In genomic region chr1:162858748-162859130, GRCm38 (mm10) we compare ENCODE assay signal across 9 mouse cellular contexts. TPM values are rescaled to one million over a fixed set of nuclear protein-coding genes. Genes with fewer than 3 reads are reported as not detected.
DNase-seq lines count a peak whose midpoint lies in the region; ATAC-seq and TF ChIP-seq lines count a peak whose summit lies in the region.
"Had no signal": no experiment of that assay in that cellular context is flagged by ENCODE, and none has a peak within 500 bp of the region (broad histone marks: within the 10 kb centered on the region; RNA-seq: fewer than 3 reads in every experiment).

No protein-coding gene starts in this region.

- 55% methylated on average over 12 of the region's 12 CpGs for WGBS in embryonic facial prominence, embryonic 12.5 days
- whole genome bisulfite sequencing in stomach, embryonic 16.5 days = 70% methylated on average over 12 of the region's 12 CpGs

- no peaks in the 10 kb centered on the region for H3K9me3 ChIP-seq in embryonic facial prominence, embryonic 12.5 days
- no peaks in the 10 kb centered on the region for H3K9me3 ChIP-seq in stomach, embryonic 16.5 days (replicated peaks; ENCODE audit: control insufficient read depth, low read length)

- DNase-seq in left cerebral cortex, adult 2 months (ENCODE audit: extremely low spot score in 1 of 2, low spot score in 2 of 2) = no peak
- DNase-seq in left cerebral cortex, adult 11 months (ENCODE audit: low spot score) = no peak
- peak; percentile 25 to 33 for DNase-seq in heart, postnatal 36 days
- peak; percentile 16 to 48 for DNase-seq in kidney, postnatal 4 days
- DNase-seq in right cerebral cortex, postnatal 25 days = no peak

- intact Hi-C loops in left cerebral cortex, adult 2 months (cut with DNase I) = no loop called here
- intact Hi-C loops in heart, postnatal 36 days (cut with DNase I) = no loop called here

- peak overlapping the region; percentile 47; the same call in 1 of the 2 replicates for H3K27ac ChIP-seq in left cerebral cortex, adult 2 months
- H3K27ac ChIP-seq in embryonic facial prominence, embryonic 12.5 days = peak overlapping the region; percentile 78
- peak overlapping the region; percentile 66 for H3K27ac ChIP-seq in stomach, embryonic 16.5 days (ENCODE audit: low read length)

- TF ChIP-seq CTCF in left cerebral cortex, adult 2 months (IDR thresholded peaks at IDR 0.05) = no peak

- no peaks in the 10 kb centered on the region for H3K27me3 ChIP-seq in embryonic facial prominence, embryonic 12.5 days
- no peaks in the 10 kb centered on the region for H3K27me3 ChIP-seq in stomach, embryonic 16.5 days (ENCODE audit: control insufficient read depth, insufficient read depth, low read length)

- no peaks in the 10 kb centered on the region for H3K36me3 ChIP-seq in embryonic facial prominence, embryonic 12.5 days
- H3K36me3 ChIP-seq in stomach, embryonic 16.5 days (ENCODE audit: control insufficient read depth, insufficient read depth, low read length) = no peaks in the 10 kb centered on the region

- no peak overlapping the region for H3K9ac ChIP-seq in embryonic facial prominence, embryonic 12.5 days
- peak overlapping the region; percentile 38 for H3K9ac ChIP-seq in stomach, embryonic 16.5 days (ENCODE audit: low read length)

- H3K4me1 ChIP-seq in embryonic facial prominence, embryonic 12.5 days = peaks cover 26% of the 10 kb centered on the region
- peaks cover 7% of the 10 kb centered on the region; the same call in 1 of the 2 replicates for H3K4me1 ChIP-seq in stomach, embryonic 16.5 days (ENCODE audit: control insufficient read depth, insufficient read depth, low read length)

- H3K4me3 ChIP-seq in left cerebral cortex, adult 2 months = peak overlapping the region; percentile 35
- H3K4me3 ChIP-seq in embryonic facial prominence, embryonic 12.5 days = no peak overlapping the region
- 0 out of 2 replicates have a peak overlapping the region, but pooled peaks have one; percentile 23 for H3K4me3 ChIP-seq in stomach, embryonic 16.5 days (replicated peaks; ENCODE audit: low read length)

- ATAC-seq in embryonic facial prominence, embryonic 12.5 days (ENCODE audit: insufficient number of reproducible peaks, insufficient read depth, low FRiP score, low TSS enrichment) = no peak
- ATAC-seq in stomach, embryonic 16.5 days (ENCODE audit: insufficient read depth, low FRiP score) = no peak
- ATAC-seq in inflammation-experienced regulatory T-cells, adult 6 months = no peak

- peak overlapping the region; percentile 27; the same call in 1 of the 2 replicates for H3K4me2 ChIP-seq in embryonic facial prominence, embryonic 12.5 days (replicated peaks)
- H3K4me2 ChIP-seq in stomach, embryonic 16.5 days (ENCODE audit: low read depth, low read length) = peak overlapping the region; percentile 40; the same call in 1 of the 2 replicates

RNA-seq across cellular contexts. Expression of gene Fmo1, which starts 7.7 kb away (rescaled TPM):
- total RNA-seq in left cerebral cortex, adult 2 months (2021) = 10 to 100 TPM; 12.0 to 12.3 TPM
- polyA plus RNA-seq in embryonic facial prominence, embryonic 12.5 days (2016; fragmentation: Nextera tagmentation; extraction: Ambion mirVana) = 14.8 and 15.3 TPM in 2 replicates
- total RNA-seq in heart, postnatal 36 days (2021) = 10 to 100 TPM; 36.2 to 53.0 TPM
- polyA plus RNA-seq in stomach, embryonic 16.5 days (2015; fragmentation: Nextera tagmentation; extraction: Ambion mirVana) = 23.2 and 29.0 TPM in 2 replicates
- polyA plus RNA-seq in inflammation-experienced regulatory T-cells, adult 6 months (2017; shearing (Covaris generic)) = 1 to 10 TPM in 1 of 3 experiments, under 1 TPM in 1, not detected in 1; 0.32 to 6.2 TPM

RNA-seq across cellular contexts. Expression of gene Fmo2, which starts 39.8 kb away (rescaled TPM):
- 1 to 10 TPM; 2.3 to 2.6 TPM for total RNA-seq in left cerebral cortex, adult 2 months (2021)
- polyA plus RNA-seq in embryonic facial prominence, embryonic 12.5 days (2016; fragmentation: Nextera tagmentation; extraction: Ambion mirVana) = 0.22 and 0.59 TPM in 2 replicates
- total RNA-seq in heart, postnatal 36 days (2021) = 10 to 100 TPM; 40.6 to 56.9 TPM
- 8.2 and 8.5 TPM in 2 replicates for polyA plus RNA-seq in stomach, embryonic 16.5 days (2015; fragmentation: Nextera tagmentation; extraction: Ambion mirVana)
- polyA plus RNA-seq in inflammation-experienced regulatory T-cells, adult 6 months (2017; shearing (Covaris generic)) = not detected
- total RNA-seq: hematopoietic stem cell, adult 5-6 weeks had no signal

RNA-seq across cellular contexts. Expression of gene Fmo4, which starts 45.0 kb away (rescaled TPM):
- not detected for total RNA-seq in left cerebral cortex, adult 2 months (2021)
- 0.19 and 0.36 TPM in 2 replicates for polyA plus RNA-seq in embryonic facial prominence, embryonic 12.5 days (2016; fragmentation: Nextera tagmentation; extraction: Ambion mirVana)
- total RNA-seq in heart, postnatal 36 days (2021) = under 1 TPM in 1 of 2 experiments, not detected in 1; 0.14 TPM
- 1.3 and 1.7 TPM in 2 replicates for polyA plus RNA-seq in stomach, embryonic 16.5 days (2015; fragmentation: Nextera tagmentation; extraction: Ambion mirVana)
- not detected for polyA plus RNA-seq in inflammation-experienced regulatory T-cells, adult 6 months (2017; shearing (Covaris generic))
- total RNA-seq: hematopoietic stem cell, adult 5-6 weeks had no signal

Comparison
In these comparisons a context has a peak if more than half of its experiments do, and no peak if none do; other contexts are left out.
1. DNase-seq: peak in heart, postnatal 36 days (2 of 2) and kidney, postnatal 4 days (2 of 2); none in left cerebral cortex, adult 2 months (0 of 2), left cerebral cortex, adult 11 months (single experiment) and right cerebral cortex, postnatal 25 days (single experiment).
2. Peak in every context shown above with its lines, with median percentiles within 50 percentile points of each other: H3K27ac ChIP-seq.